Mouse (Mus musculus): ENCODE measurements around the gene Sec1. TPM values are rescaled to one million over a fixed set of nuclear protein-coding genes. Genes with fewer than 3 reads are reported as not detected.

Gene Sec1
- polyA plus RNA-seq, 1 experiment from 2014 or later: 0.40 TPM

DNA sequence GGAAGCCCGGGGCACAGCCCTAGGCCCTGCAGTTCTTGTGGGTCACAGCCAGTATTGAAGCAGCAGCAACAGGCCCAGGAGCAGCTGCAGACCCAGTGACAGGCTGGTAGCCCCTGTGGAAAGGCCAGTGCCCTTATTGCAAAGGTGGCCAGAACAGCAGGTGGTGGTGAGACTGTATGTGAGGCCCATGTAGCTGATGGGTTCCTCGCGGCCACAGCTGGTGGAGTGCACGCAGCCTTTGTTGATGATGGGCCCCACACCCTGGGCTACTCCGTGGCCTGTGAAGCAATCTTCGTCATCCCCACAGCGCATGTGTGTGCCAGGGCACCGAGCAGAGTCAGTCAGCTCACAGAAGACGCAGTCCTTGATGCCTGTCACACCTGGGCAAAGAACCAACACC is 30.9 kb upstream of the Sec1 start:
- no peak overlapping the region for H3K4me2 ChIP-seq
- H3K9me3 ChIP-seq: no peaks in the 10 kb centered on the region
- WGBS: 91% methylated on average over 9 of the region's 9 CpGs
- peaks cover 92% of the 10 kb centered on the region for H3K36me3 ChIP-seq
- H3K4me3 ChIP-seq (replicated peaks): no peak overlapping the region
- H3K27me3 ChIP-seq: no peaks in the 10 kb centered on the region
- H3K27ac ChIP-seq: no peak overlapping the region
- ATAC-seq (ENCODE audit: insufficient number of reproducible peaks, insufficient read depth, low FRiP score, low TSS enrichment, low read depth): no peak
- no peak overlapping the region for H3K9ac ChIP-seq (replicated peaks)
- peaks cover 3% of the 10 kb centered on the region for H3K4me1 ChIP-seq (replicated peaks)

DNA sequence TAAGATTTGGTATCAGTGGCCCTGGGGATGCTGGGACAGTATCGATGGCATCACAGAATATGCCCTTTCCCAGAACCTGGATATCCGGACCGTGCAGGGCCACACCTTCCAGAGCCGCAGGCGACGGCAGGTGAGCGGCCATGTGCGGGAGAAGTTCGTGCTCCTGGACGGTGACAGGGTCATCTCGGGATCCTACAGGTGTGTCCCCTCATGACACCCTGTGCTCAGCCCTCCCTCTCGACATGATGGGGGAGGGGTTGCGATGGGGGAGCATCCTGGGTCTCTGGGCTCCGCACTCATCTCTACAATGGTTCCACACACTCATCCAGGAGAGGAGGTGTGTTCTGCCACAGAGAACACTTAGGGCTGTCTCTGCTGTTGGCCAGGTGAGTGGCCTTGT is 29.6 kb upstream of the Sec1 start:
- H3K4me1 ChIP-seq (replicated peaks): peaks cover 17% of the 10 kb centered on the region
- no peaks in the 10 kb centered on the region for H3K9me3 ChIP-seq
- 92% methylated on average over 14 of the region's 14 CpGs for WGBS
- no peaks in the 10 kb centered on the region for H3K27me3 ChIP-seq
- H3K36me3 ChIP-seq: peaks cover 90% of the 10 kb centered on the region
- no peak overlapping the region for H3K27ac ChIP-seq
- H3K4me2 ChIP-seq: no peak overlapping the region
- H3K9ac ChIP-seq (replicated peaks): no peak overlapping the region
- no peak overlapping the region for H3K4me3 ChIP-seq (replicated peaks)
- no peak for ATAC-seq (ENCODE audit: insufficient number of reproducible peaks, insufficient read depth, low FRiP score, low TSS enrichment, low read depth)

DNA sequence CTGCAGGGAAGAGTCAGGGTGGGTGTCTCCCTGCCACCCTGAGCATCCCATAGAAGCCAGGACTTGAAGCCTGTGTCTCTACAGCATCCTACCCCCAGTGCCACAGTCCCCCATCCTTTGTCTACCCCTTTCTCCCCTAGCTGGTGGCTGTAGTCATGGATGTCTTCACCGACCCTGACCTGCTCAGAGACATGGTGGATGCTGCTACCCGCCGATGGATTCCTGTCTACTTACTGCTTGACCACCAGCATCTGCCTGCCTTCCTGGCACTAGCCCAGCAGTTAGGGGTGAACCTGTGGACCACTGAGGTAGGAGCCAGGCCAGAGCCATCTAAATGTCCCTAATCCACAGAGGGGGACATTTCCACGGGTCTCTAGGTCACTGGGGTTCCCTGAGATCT is 29.1 kb upstream of the Sec1 start:
- H3K36me3 ChIP-seq: peaks cover 88% of the 10 kb centered on the region
- H3K27ac ChIP-seq: no peak overlapping the region
- no peaks in the 10 kb centered on the region for H3K9me3 ChIP-seq
- no peaks in the 10 kb centered on the region for H3K27me3 ChIP-seq
- no peak overlapping the region; the same call in 1 of the 2 replicates for H3K4me3 ChIP-seq (replicated peaks)
- ATAC-seq (ENCODE audit: insufficient number of reproducible peaks, insufficient read depth, low FRiP score, low TSS enrichment, low read depth): no peak
- H3K4me2 ChIP-seq: no peak overlapping the region
- peaks cover 18% of the 10 kb centered on the region for H3K4me1 ChIP-seq (replicated peaks)
- no peak overlapping the region for H3K9ac ChIP-seq (replicated peaks)
- WGBS: 86% methylated on average over 4 of the region's 4 CpGs

DNA sequence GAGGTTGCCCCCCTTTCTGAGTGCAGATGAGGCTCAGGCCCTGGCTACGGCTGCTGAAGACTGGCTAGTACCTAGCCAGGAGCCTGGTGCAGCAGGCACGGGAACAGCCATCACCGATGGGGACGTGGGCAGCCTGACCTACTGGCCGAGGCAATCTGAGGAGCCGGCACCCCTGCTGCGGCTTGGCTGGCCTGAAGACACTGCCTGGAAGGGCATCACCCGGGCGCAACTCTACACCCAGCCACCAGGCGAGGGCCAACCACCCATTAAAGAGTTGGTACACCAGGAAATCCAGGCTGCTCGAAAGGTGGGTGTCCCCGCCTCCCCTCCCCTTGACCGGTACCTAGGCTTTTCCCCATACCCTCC is 28.1 kb upstream of the Sec1 start:
- peaks cover 83% of the 10 kb centered on the region for H3K36me3 ChIP-seq
- H3K9ac ChIP-seq (replicated peaks): no peak overlapping the region
- H3K9me3 ChIP-seq: no peaks in the 10 kb centered on the region
- no peak overlapping the region for H3K4me2 ChIP-seq
- no peaks in the 10 kb centered on the region for H3K27me3 ChIP-seq
- ATAC-seq (ENCODE audit: insufficient number of reproducible peaks, insufficient read depth, low FRiP score, low TSS enrichment, low read depth): no peak
- no peak overlapping the region for H3K4me3 ChIP-seq (replicated peaks)
- H3K27ac ChIP-seq: no peak overlapping the region
- H3K4me1 ChIP-seq (replicated peaks): peaks cover 18% of the 10 kb centered on the region
- 79% methylated on average over 12 of the region's 13 CpGs for WGBS

DNA sequence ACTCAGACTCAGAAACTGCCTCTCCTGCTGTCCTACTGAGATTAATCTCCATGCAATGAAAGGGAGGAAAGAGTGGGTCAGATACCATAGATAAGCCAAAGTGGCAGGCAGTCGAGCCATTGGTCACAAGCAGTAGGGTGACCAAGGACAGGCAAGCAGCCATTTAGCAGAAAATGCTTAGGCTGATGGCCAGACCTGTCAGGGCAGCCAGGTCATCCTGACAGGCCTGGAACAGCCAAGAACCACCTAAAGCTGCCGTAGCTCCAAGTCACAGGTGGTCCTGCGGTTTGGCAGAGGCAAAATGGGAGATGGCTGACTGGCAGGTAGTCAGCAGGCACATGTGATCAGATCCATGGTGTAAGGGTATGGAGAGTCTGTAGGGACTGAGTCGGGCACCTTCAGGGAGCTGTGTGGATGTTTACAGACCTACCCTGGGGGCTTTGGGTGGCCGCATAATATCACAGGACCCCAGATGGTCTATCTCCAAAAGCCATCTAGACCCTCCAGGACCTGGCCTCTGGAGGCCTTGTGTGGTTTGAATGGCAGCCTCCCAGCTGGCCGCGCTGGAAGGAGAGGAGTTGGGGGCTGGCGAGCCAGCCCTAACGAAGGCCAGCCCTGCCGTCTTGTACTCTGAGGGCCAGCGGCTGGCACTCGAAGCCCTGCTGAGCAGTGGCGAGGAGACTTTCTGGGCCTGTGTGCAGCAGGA is 27.6 kb upstream of the Sec1 start:
- H3K9me3 ChIP-seq: no peaks in the 10 kb centered on the region
- H3K27me3 ChIP-seq: no peaks in the 10 kb centered on the region
- H3K36me3 ChIP-seq: peaks cover 78% of the 10 kb centered on the region
- no peak for ATAC-seq (ENCODE audit: insufficient number of reproducible peaks, insufficient read depth, low FRiP score, low TSS enrichment, low read depth)
- no peak overlapping the region for H3K4me3 ChIP-seq (replicated peaks)
- no peak overlapping the region for H3K4me2 ChIP-seq
- H3K27ac ChIP-seq: 0 out of 2 replicates have a peak overlapping the region, but pooled peaks have one; percentile 23
- 62% methylated on average over 13 of the region's 13 CpGs for WGBS
- H3K4me1 ChIP-seq (replicated peaks): peaks cover 22% of the 10 kb centered on the region
- no peak overlapping the region for H3K9ac ChIP-seq (replicated peaks)

DNA sequence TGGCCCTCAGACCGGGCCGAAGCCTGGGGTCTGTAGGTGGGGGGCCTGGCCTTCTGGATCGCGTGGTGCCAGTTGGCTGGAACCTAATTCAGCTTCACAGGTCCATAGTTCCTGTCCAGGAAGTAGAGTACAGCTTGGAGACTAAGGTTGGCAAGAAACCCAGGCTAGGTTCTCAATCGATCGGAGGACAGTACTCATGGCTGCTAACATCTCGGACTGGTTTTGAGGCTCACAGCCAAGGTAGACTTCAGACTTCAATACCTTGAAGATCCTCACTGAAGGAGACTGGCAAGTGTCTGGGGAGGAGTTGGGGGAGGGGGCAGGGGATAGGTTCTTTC is 27.0 kb upstream of the Sec1 start:
- Histone ChIP-seq H3K9ac (replicated peaks) (no peak overlapping the region), H3K4me2 (no peak overlapping the region), H3K9me3 (no peaks in the 10 kb centered on the region), H3K27ac (no peak overlapping the region), H3K36me3 (peaks cover 72% of the 10 kb centered on the region), H3K4me3 (replicated peaks) (0 out of 2 replicates have a peak overlapping the region, but pooled peaks have one; percentile 4), H3K4me1 (replicated peaks) (peaks cover 28% of the 10 kb centered on the region), H3K27me3 (no peaks in the 10 kb centered on the region)
- WGBS: 82% methylated on average over 7 of the region's 7 CpGs
- ATAC-seq (ENCODE audit: insufficient number of reproducible peaks, insufficient read depth, low FRiP score, low TSS enrichment, low read depth): no peak

DNA sequence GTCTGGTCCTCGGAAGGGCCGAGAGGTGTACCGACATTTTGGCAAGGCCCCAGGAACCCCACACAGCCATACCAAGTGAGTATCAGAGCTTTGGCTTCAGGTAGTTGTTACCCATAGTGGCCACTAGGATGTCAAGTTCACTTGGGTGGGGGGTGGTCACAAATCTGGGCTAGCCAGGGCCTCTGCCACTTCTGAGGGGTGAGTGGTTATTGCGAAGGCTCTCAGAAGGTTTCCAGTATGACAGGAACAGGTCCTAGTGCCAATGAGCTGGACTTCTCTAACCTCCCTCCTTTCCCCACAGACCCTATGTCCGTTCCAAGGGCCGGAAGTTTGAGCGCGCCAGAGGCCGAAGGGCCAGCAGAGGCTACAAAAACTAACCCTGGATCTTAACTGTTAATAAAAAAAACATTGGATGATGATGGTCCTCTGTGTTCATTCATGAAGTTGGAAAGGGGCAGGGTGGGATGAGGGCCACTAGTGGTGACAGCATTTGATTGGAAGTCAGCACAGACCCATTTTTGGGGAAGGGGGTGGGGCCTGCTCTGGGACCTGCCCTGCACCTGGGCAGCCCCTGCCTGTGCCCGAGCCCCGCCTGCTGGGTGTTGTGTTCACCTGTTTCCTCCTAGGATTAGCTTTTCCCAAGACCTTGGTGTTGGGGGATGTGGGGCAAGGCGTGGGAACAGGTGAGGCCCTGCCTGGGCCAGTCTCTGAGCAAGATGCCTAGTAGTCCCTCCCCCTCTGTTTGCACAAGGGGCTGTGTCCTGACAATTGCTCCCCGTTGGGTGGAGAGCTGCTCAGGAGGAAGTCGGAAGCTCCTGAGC is 26.4 kb upstream of the Sec1 start, which contains the start of gene Fam83e:
Gene Fam83e (plus strand): TSS at position 800 of the 821 bp plus-strand sequence.
- peaks cover 66% of the 10 kb centered on the region for H3K36me3 ChIP-seq
- no peak for ATAC-seq (ENCODE audit: insufficient number of reproducible peaks, insufficient read depth, low FRiP score, low TSS enrichment, low read depth)
- H3K9me3 ChIP-seq: no peaks in the 10 kb centered on the region
- H3K9ac ChIP-seq (replicated peaks): no peak within 1 kb of the TSS
- H3K27me3 ChIP-seq: no peaks in the 10 kb centered on the region
- 0 out of 2 replicates have a peak within 1 kb of the TSS, but pooled peaks have one; percentile 4 for H3K4me3 ChIP-seq (replicated peaks)
- peaks cover 33% of the 10 kb centered on the region for H3K4me1 ChIP-seq (replicated peaks)
- H3K4me2 ChIP-seq: peak within 1 kb of the TSS; percentile 98; the same call in 1 of the 2 replicates
- WGBS: 84% methylated on average over 14 of the region's 14 CpGs
- 0 out of 2 replicates have a peak within 1 kb of the TSS, but pooled peaks have one; percentile 23 for H3K27ac ChIP-seq

DNA sequence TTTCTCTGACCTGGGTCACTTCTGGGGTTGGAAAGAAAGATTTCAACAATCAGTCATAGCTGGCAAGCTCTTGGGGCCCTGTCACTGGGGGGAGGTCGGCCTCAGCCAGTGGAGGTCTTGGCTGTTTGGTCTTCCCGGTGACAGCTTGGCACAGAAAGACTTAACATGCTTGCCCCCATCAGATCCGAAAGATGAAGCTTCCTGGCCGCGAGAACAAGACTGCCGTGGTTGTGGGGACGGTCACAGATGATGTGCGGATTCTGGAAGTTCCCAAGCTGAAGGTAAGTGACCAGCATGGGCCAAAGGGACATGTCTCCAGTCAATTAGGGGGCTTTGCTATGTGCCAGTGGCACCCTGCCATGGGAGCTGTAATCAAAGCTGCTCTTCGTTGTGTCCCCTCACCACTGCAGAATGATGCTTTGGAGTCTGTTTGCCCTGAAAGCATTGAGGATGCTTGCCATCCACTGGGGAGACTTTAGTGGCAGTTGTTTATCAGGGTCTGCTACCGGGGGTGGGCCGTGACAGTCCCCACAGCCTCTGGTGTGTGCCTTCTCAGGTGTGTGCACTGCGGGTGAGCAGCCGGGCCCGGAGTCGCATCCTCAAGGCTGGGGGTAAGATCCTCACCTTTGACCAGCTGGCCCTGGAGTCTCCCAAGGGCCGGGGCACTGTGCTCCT is 25.7 kb upstream of the Sec1 start:
- WGBS: 91% methylated on average over 16 of the region's 16 CpGs
- peaks cover 59% of the 10 kb centered on the region for H3K36me3 ChIP-seq
- no peaks in the 10 kb centered on the region for H3K9me3 ChIP-seq
- H3K27ac ChIP-seq: no peak overlapping the region
- peak overlapping the region; percentile 95 for H3K4me3 ChIP-seq (replicated peaks)
- H3K4me2 ChIP-seq: peak overlapping the region; percentile 98
- no peaks in the 10 kb centered on the region for H3K27me3 ChIP-seq
- peaks cover 37% of the 10 kb centered on the region for H3K4me1 ChIP-seq (replicated peaks)
- ATAC-seq (ENCODE audit: insufficient number of reproducible peaks, insufficient read depth, low FRiP score, low TSS enrichment, low read depth): no peak
- peak overlapping the region; percentile 98; the same call in 1 of the 2 replicates for H3K9ac ChIP-seq (replicated peaks)

DNA sequence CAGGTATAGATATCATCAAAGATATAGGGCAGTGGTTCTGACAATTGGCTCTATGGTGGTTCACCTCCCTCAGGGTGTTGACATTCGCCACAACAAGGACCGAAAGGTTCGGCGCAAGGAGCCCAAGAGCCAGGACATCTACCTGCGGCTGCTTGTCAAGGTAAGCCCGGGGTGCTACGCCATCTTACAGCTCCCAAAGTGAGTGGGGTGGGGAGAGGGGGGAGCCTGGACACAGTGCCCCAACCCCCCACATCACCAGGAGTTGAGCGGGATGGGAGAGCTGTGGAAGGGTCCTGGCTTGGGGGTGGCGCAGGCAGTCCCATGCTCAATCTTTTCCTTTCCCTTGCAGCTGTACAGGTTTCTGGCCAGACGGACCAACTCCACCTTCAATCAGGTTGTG is 25.0 kb upstream of the Sec1 start:
- Histone ChIP-seq H3K9ac (replicated peaks) (peak overlapping the region; percentile 98), H3K4me3 (replicated peaks) (peak overlapping the region; percentile 95), H3K9me3 (no peaks in the 10 kb centered on the region), H3K27ac (no peak overlapping the region), H3K36me3 (peaks cover 52% of the 10 kb centered on the region), H3K4me2 (peak overlapping the region; percentile 98), H3K27me3 (no peaks in the 10 kb centered on the region), H3K4me1 (replicated peaks) (peaks cover 44% of the 10 kb centered on the region)
- WGBS: 82% methylated on average over 10 of the region's 10 CpGs
- ATAC-seq (ENCODE audit: insufficient number of reproducible peaks, insufficient read depth, low FRiP score, low TSS enrichment, low read depth): no peak

DNA sequence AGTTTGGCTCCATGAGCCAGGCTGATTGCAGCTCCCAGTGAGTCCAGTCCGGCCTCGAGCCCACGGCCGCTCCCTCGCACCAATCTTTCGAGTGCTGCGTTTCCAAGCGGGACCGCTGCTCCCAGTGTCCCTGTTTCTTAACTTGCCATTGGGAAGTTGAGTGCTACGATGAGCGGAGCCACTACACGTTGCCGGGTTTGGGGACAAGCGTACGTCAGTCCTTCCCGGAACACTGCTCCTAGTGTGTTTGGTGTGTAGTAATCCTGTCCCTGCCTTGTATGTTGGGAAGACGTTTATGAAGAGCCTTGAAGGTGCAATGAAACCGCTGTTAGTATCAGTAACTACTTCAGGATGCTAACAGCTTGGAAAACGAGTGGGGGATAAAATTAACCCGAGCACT is 24.1 kb upstream of the Sec1 start:
- under 1% methylated on average over 20 of the region's 20 CpGs for WGBS
- H3K36me3 ChIP-seq: peaks cover 48% of the 10 kb centered on the region

DNA sequence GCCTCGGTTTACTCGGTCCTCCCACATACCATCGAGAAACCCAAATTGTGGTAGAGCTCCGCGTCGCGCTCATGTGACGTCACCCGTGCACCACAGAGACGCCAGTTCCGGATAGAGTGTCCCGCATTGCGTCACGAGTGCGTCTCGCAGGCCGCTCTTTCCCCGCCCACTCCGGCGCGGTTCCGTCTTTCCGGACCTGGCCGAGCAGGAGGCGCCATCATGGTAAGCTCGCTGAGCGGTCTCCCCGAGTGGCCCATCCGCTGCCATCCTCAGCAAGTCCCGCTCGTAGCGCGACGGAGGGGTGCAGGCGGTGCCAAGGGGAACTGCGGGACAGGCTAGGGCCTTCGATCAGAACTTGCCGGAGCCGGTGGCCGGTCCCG is 23.7 kb upstream of the Sec1 start, which contains the start of gene Sphk2:
Gene Sphk2 (minus strand): TSS at position 85 of the 380 bp plus-strand sequence.
- H3K9me3 ChIP-seq: no peaks in the 10 kb centered on the region
- H3K9ac ChIP-seq (replicated peaks): peak within 1 kb of the TSS; percentile 98
- peak within 1 kb of the TSS; percentile 91 for H3K27ac ChIP-seq
- ATAC-seq (ENCODE audit: insufficient number of reproducible peaks, insufficient read depth, low FRiP score, low TSS enrichment, low read depth): peak; percentile 61
- WGBS: under 1% methylated on average over 41 of the region's 41 CpGs
- H3K27me3 ChIP-seq: no peaks in the 10 kb centered on the region
- H3K4me3 ChIP-seq (replicated peaks): peak within 1 kb of the TSS; percentile 95
- H3K4me1 ChIP-seq (replicated peaks): peaks cover 48% of the 10 kb centered on the region
- peak within 1 kb of the TSS; percentile 98 for H3K4me2 ChIP-seq
- peaks cover 48% of the 10 kb centered on the region for H3K36me3 ChIP-seq

More for the DNA sequence above, 24.1 kb upstream of the Sec1 start:
- Histone ChIP-seq H3K27me3 (no peaks in the 10 kb centered on the region), H3K9me3 (no peaks in the 10 kb centered on the region), H3K4me3 (replicated peaks) (peak overlapping the region; percentile 95), H3K9ac (replicated peaks) (peak overlapping the region; percentile 98), H3K4me1 (replicated peaks) (peaks cover 48% of the 10 kb centered on the region), H3K27ac (peak overlapping the region; percentile 91), H3K4me2 (peak overlapping the region; percentile 98)
- ATAC-seq (ENCODE audit: insufficient number of reproducible peaks, insufficient read depth, low FRiP score, low TSS enrichment, low read depth): no peak

Data from limb, embryonic 12.5 days (tissue).